Mouse (Mus musculus): ENCODE measurements around the gene Gp9. TPM values are rescaled to one million over a fixed set of nuclear protein-coding genes. Genes with fewer than 3 reads are reported as not detected.

Gp9 gene
- polyA plus RNA-seq, 2 experiments, result 1.4 to 2.0 TPM

- DNase-seq (ENCODE audit: low spot score), result no peak
These were observed 45.5 kb upstream of the Gp9 start for GRCm38 (mm10) chr6:87732151-87733011.

GRCm38 (mm10) chr6:87733131-87733930 lies 44.5 kb upstream of the Gp9 start:
- Histone ChIP-seq H3K4me3 (replicated peaks; ENCODE audit: low read length) (peak overlapping the region; percentile 30; the same call in 1 of the 2 replicates), H3K4me1 (ENCODE audit: control insufficient read depth, insufficient read depth, low read length) (peaks cover 11% of the 10 kb centered on the region; the same call in 1 of the 2 replicates), H3K9ac (ENCODE audit: low read depth, low read length, severe bottlenecking) (no peak overlapping the region), H3K27ac (replicated peaks; ENCODE audit: low read depth, low read length) (no peak overlapping the region), H3K4me2 (replicated peaks; ENCODE audit: low read depth, low read length, severe bottlenecking) (peak overlapping the region; percentile 53), H3K9me3 (ENCODE audit: control insufficient read depth, low read length) (no peaks in the 10 kb centered on the region), H3K36me3 (ENCODE audit: control insufficient read depth, insufficient read depth, low read length) (no peaks in the 10 kb centered on the region), H3K27me3 (ENCODE audit: control insufficient read depth, insufficient read depth, low read length) (peaks cover 54% of the 10 kb centered on the region)
- ATAC-seq (ENCODE audit: low FRiP score, low read depth), result peak; percentile 59; the same call in 1 of the 2 replicates
- no peak for TF ChIP-seq POLR2A (IDR thresholded peaks at IDR 0.05; ENCODE audit: borderline replicate concordance, extremely low read depth, insufficient read depth, insufficient read length)
- 25% methylated on average over 14 of the region's 14 CpGs for WGBS
- peak; percentile 76 for DNase-seq (ENCODE audit: low spot score)

More at GRCm38 (mm10) chr6:87732151-87733011, 45.5 kb upstream of the Gp9 start:
- ATAC-seq (ENCODE audit: low FRiP score, low read depth), result no peak
- Histone ChIP-seq H3K9me3 (ENCODE audit: control insufficient read depth, low read length) (no peaks in the 10 kb centered on the region), H3K36me3 (ENCODE audit: control insufficient read depth, insufficient read depth, low read length) (no peaks in the 10 kb centered on the region), H3K4me2 (replicated peaks; ENCODE audit: low read depth, low read length, severe bottlenecking) (peak overlapping the region; percentile 53), H3K9ac (ENCODE audit: low read depth, low read length, severe bottlenecking) (no peak overlapping the region), H3K27me3 (ENCODE audit: control insufficient read depth, insufficient read depth, low read length) (peaks cover 54% of the 10 kb centered on the region), H3K27ac (replicated peaks; ENCODE audit: low read depth, low read length) (no peak overlapping the region), H3K4me3 (replicated peaks; ENCODE audit: low read length) (peak overlapping the region; percentile 56), H3K4me1 (ENCODE audit: control insufficient read depth, insufficient read depth, low read length) (peaks cover 11% of the 10 kb centered on the region; the same call in 1 of the 2 replicates)
- WGBS, result 3% methylated on average over 50 of the region's 53 CpGs
- TF ChIP-seq POLR2A (IDR thresholded peaks at IDR 0.05; ENCODE audit: borderline replicate concordance, extremely low read depth, insufficient read depth, insufficient read length), result no peak

GRCm38 (mm10) chr6:87734136-87734535 lies 43.7 kb upstream of the Gp9 start:
- Histone ChIP-seq H3K4me3 (replicated peaks; ENCODE audit: low read length) (no peak overlapping the region), H3K36me3 (ENCODE audit: control insufficient read depth, insufficient read depth, low read length) (no peaks in the 10 kb centered on the region), H3K9ac (ENCODE audit: low read depth, low read length, severe bottlenecking) (no peak overlapping the region), H3K4me2 (replicated peaks; ENCODE audit: low read depth, low read length, severe bottlenecking) (no peak overlapping the region), H3K27me3 (ENCODE audit: control insufficient read depth, insufficient read depth, low read length) (peaks cover 52% of the 10 kb centered on the region), H3K4me1 (ENCODE audit: control insufficient read depth, insufficient read depth, low read length) (peaks cover 11% of the 10 kb centered on the region; the same call in 1 of the 2 replicates), H3K27ac (replicated peaks; ENCODE audit: low read depth, low read length) (no peak overlapping the region), H3K9me3 (ENCODE audit: control insufficient read depth, low read length) (no peaks in the 10 kb centered on the region)
- DNase-seq (ENCODE audit: low spot score) (no peak), ATAC-seq (ENCODE audit: low FRiP score, low read depth) (no peak)
- WGBS, result 65% methylated on average over 5 of the region's 5 CpGs
- no peak for TF ChIP-seq POLR2A (IDR thresholded peaks at IDR 0.05; ENCODE audit: borderline replicate concordance, extremely low read depth, insufficient read depth, insufficient read length)

- H3K4me3 ChIP-seq (replicated peaks; ENCODE audit: low read length), result no peak overlapping the region
- peaks cover 24% of the 10 kb centered on the region for H3K27me3 ChIP-seq (ENCODE audit: control insufficient read depth, insufficient read depth, low read length)
- no peaks in the 10 kb centered on the region for H3K36me3 ChIP-seq (ENCODE audit: control insufficient read depth, insufficient read depth, low read length)
- WGBS, result 77% methylated on average over 4 of the region's 4 CpGs
- TF ChIP-seq POLR2A (IDR thresholded peaks at IDR 0.05; ENCODE audit: borderline replicate concordance, extremely low read depth, insufficient read depth, insufficient read length), result no peak
- no peaks in the 10 kb centered on the region for H3K9me3 ChIP-seq (ENCODE audit: control insufficient read depth, low read length)
- H3K9ac ChIP-seq (ENCODE audit: low read depth, low read length, severe bottlenecking), result no peak overlapping the region
- DNase-seq (ENCODE audit: low spot score) (no peak), ATAC-seq (ENCODE audit: low FRiP score, low read depth) (no peak)
- H3K4me1 ChIP-seq (ENCODE audit: control insufficient read depth, insufficient read depth, low read length), result peaks cover 4% of the 10 kb centered on the region; the same call in 1 of the 2 replicates
- no peak overlapping the region for H3K4me2 ChIP-seq (replicated peaks; ENCODE audit: low read depth, low read length, severe bottlenecking)
- no peak overlapping the region for H3K27ac ChIP-seq (replicated peaks; ENCODE audit: low read depth, low read length)
These were observed 40.9 kb upstream of the Gp9 start for GRCm38 (mm10) chr6:87736923-87737322.

GRCm38 (mm10) chr6:87737921-87738626 lies 39.8 kb upstream of the Gp9 start:
- 69% methylated on average over 4 of the region's 4 CpGs for WGBS
- H3K36me3 ChIP-seq (ENCODE audit: control insufficient read depth, insufficient read depth, low read length), result no peaks in the 10 kb centered on the region
- no peak overlapping the region for H3K9ac ChIP-seq (ENCODE audit: low read depth, low read length, severe bottlenecking)
- H3K27me3 ChIP-seq (ENCODE audit: control insufficient read depth, insufficient read depth, low read length), result peaks cover 13% of the 10 kb centered on the region
- ATAC-seq (ENCODE audit: low FRiP score, low read depth) (no peak), DNase-seq (ENCODE audit: low spot score) (no peak)
- no peak overlapping the region for H3K4me2 ChIP-seq (replicated peaks; ENCODE audit: low read depth, low read length, severe bottlenecking)
- no peaks in the 10 kb centered on the region for H3K9me3 ChIP-seq (ENCODE audit: control insufficient read depth, low read length)
- H3K27ac ChIP-seq (replicated peaks; ENCODE audit: low read depth, low read length), result no peak overlapping the region
- no peak for TF ChIP-seq POLR2A (IDR thresholded peaks at IDR 0.05; ENCODE audit: borderline replicate concordance, extremely low read depth, insufficient read depth, insufficient read length)
- H3K4me3 ChIP-seq (replicated peaks; ENCODE audit: low read length), result no peak overlapping the region
- H3K4me1 ChIP-seq (ENCODE audit: control insufficient read depth, insufficient read depth, low read length), result no peaks in the 10 kb centered on the region

Data from limb, embryonic 14.5 days (tissue).